Mouse (Mus musculus) limb, embryonic 14.5 days (tissue): ENCODE measurements at regions not wholly inside any gene's neighbourhood (a gene's known extent, or its start where the extent isn't known, plus 50 kb on each side); places are given as distances from the start of the nearest gene placed in this dataset.

Source experiments
- ATAC-seq: fragments of 200-750 bp; cut with Nextera tagmentation; 2 replicates; pipeline ENCODE4 v1.8.0; 2017; ENCODE audit warnings: low read depth, moderate number of reproducible peaks, moderate TSS enrichment; ENCODE audit not compliant: low FRiP score
- DNase-seq: peaks from one replicate; pipeline ENCODE4 v3.0.0-alpha.2; 2015; ENCODE audit warnings: low spot score
- H3K27ac ChIP-seq: fragments of 300-500 bp; sonication (generic); replicated peaks from 2 replicates; pipeline ENCODE4 v1.5.1; 2014; ENCODE audit warnings: low read depth, mild to moderate bottlenecking, low read length, moderate library complexity, mixed read lengths
- H3K27me3 ChIP-seq: fragments of 300-500 bp; sonication (generic); 2 replicates; pipeline ENCODE4 v1.6.1; 2014; ENCODE audit warnings: low read length, mixed read lengths; ENCODE audit not compliant: control insufficient read depth, insufficient read depth
- H3K36me3 ChIP-seq: fragments of 300-500 bp; sonication (generic); 2 replicates; pipeline ENCODE4 v1.6.1; 2014; ENCODE audit warnings: mild to moderate bottlenecking, low read length, moderate library complexity, mixed read lengths; ENCODE audit not compliant: control insufficient read depth, insufficient read depth
- H3K4me1 ChIP-seq: fragments of 300-500 bp; sonication (generic); 2 replicates; pipeline ENCODE4 v1.6.1; 2014; ENCODE audit warnings: antibody characterized with exemption, low read length, mixed read lengths; ENCODE audit not compliant: control insufficient read depth, insufficient read depth
- H3K4me2 ChIP-seq: fragments of 300-500 bp; sonication (generic); replicated peaks from 2 replicates; pipeline ENCODE4 v1.6.1; 2014; ENCODE audit warnings: low read depth, mild to moderate bottlenecking, low read length, moderate library complexity; ENCODE audit not compliant: severe bottlenecking
- H3K4me3 ChIP-seq: fragments of 300-500 bp; sonication (generic); replicated peaks from 2 replicates; pipeline ENCODE4 v1.5.1; 2014; ENCODE audit warnings: low read length
- H3K9ac ChIP-seq: fragments of 300-500 bp; sonication (generic); 2 replicates; pipeline ENCODE4 v1.6.1; 2014; ENCODE audit warnings: mild to moderate bottlenecking, low read depth, low read length, moderate library complexity; ENCODE audit not compliant: severe bottlenecking
- H3K9me3 ChIP-seq: fragments of 300-500 bp; sonication (generic); 2 replicates; pipeline ENCODE4 v1.6.1; 2016; ENCODE audit warnings: low read length; ENCODE audit not compliant: control insufficient read depth
- POLR2A ChIP-seq: fragments of 200-500 bp; IDR thresholded peaks from 2 replicates; pipeline ENCODE4 v1.8.0; 2012; ENCODE audit warnings: inconsistent platforms, mild to moderate bottlenecking, moderate library complexity, borderline replicate concordance; ENCODE audit not compliant: insufficient read depth, insufficient read length; ENCODE audit errors: extremely low read depth
- whole genome bisulfite sequencing: fragments of 180-500 bp; shearing (Covaris S2); extraction: QIAGEN DNeasy Blood & Tissue Kit; methylation state at CpG from one replicate; pipeline ENCODE4 v1.1.7; 2014; 5-methylcytosine and 5-hydroxymethylcytosine counted together

DNA sequence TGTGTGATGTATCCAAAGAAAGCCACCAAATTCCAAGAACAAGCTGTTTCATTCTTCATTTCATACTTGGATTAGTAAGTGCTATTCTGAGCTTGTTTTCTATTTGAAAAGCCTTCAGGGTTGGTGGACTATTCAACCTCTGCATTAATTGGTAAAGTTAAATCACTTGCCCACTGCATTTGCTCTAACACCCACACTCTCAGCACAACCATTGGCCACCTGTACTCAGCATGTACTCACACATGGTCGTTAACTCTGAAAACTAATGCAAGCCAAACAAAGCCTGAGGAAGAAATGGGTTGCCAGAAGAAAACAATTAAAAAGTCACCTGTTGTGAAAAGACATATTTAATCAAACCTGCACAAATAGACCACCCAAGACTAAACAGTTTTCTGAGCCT, 267.5 kb downstream of the Trim52 start:
- 11% methylated on average over 1 of the region's 1 CpGs for WGBS
- Histone ChIP-seq H3K4me3 (no peak overlapping the region), H3K9ac (no peak overlapping the region), H3K36me3 (no peaks in the 10 kb centered on the region), H3K27ac (no peak overlapping the region), H3K4me1 (no peaks in the 10 kb centered on the region), H3K27me3 (no peaks in the 10 kb centered on the region), H3K9me3 (no peaks in the 10 kb centered on the region), H3K4me2 (no peak overlapping the region)
- no peak for DNase-seq
- no peak for ATAC-seq
- TF ChIP-seq POLR2A = no peak

- no peak overlapping the region for H3K9ac ChIP-seq
- H3K4me2 ChIP-seq = no peak overlapping the region
- no peaks in the 10 kb centered on the region for H3K36me3 ChIP-seq
- 23% methylated on average over 4 of the region's 4 CpGs for WGBS
- no peak overlapping the region for H3K4me3 ChIP-seq
- DNase-seq (peak; percentile 48), ATAC-seq (peak; percentile 44)
- TF ChIP-seq POLR2A = no peak
- H3K4me1 ChIP-seq = 0 out of 2 replicates have a peak, but pooled peaks cover 2% of the 10 kb centered on the region
- no peaks in the 10 kb centered on the region for H3K9me3 ChIP-seq
- H3K27ac ChIP-seq = no peak overlapping the region
- H3K27me3 ChIP-seq = no peaks in the 10 kb centered on the region
Observed at GRCm38 (mm10) chr14:106379645-106380044, 273.6 kb downstream of the Trim52 start.

DNA sequence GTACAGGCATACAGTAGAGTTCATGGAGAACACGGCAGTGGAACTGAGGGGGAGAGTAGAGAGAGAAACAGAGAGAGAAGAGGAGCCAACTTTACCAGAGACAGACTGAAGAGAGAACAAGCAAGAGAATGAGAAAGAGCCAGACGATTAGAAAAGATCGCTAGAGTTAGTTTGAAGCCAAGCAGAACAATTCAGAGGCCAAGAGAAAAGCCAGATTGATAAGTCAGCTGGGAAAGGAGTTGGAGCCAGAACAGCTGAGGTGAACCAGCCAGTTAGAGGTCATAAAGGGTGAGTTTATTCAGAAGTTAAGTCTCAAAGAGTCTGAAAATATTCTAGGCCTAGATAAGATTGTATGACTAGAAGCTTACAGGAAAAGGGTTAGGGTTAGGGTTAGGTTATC, 281.7 kb downstream of the Trim52 start:
- no peak overlapping the region for H3K9ac ChIP-seq
- DNase-seq = no peak
- no peaks in the 10 kb centered on the region for H3K36me3 ChIP-seq
- H3K27ac ChIP-seq = no peak overlapping the region
- WGBS = 76% methylated on average over 3 of the region's 3 CpGs
- H3K4me3 ChIP-seq = no peak overlapping the region
- ATAC-seq = no peak
- H3K4me2 ChIP-seq = no peak overlapping the region
- no peaks in the 10 kb centered on the region for H3K4me1 ChIP-seq
- no peaks in the 10 kb centered on the region for H3K27me3 ChIP-seq
- H3K9me3 ChIP-seq = no peaks in the 10 kb centered on the region
- no peak for TF ChIP-seq POLR2A

GRCm38 (mm10) chr14:106390546-106390945, 284.5 kb downstream of the Trim52 start:
- Histone ChIP-seq H3K27me3 (no peaks in the 10 kb centered on the region), H3K9me3 (no peaks in the 10 kb centered on the region), H3K36me3 (no peaks in the 10 kb centered on the region), H3K9ac (no peak overlapping the region), H3K4me2 (no peak overlapping the region), H3K4me1 (no peaks in the 10 kb centered on the region), H3K4me3 (no peak overlapping the region), H3K27ac (no peak overlapping the region)
- WGBS = 80% methylated on average over 9 of the region's 9 CpGs
- peak; percentile 20 for DNase-seq
- no peak for ATAC-seq
- TF ChIP-seq POLR2A = no peak

DNA sequence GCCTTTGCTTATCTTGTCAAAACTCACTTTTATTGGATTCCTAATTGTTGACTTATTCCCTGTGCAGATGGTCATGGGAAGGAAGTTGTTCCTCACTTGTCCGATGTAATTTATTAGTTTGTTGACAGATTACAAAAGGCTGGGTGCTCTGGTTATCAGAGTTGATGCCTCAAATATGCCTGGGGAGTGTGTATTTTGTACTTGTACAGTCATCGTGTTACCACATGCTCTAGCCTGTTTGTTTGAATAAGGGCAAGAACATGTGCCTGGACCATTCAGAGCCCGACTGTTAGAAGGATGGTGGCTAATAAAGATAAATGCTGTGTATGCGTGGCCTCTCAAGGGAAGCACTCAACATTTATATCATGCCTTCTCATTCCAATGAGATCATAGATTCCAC, 288.0 kb downstream of the Trim52 start:
- no peak overlapping the region for H3K9ac ChIP-seq
- no peak overlapping the region for H3K27ac ChIP-seq
- WGBS = 65% methylated on average over 4 of the region's 4 CpGs
- no peak overlapping the region for H3K4me2 ChIP-seq
- no peak overlapping the region for H3K4me3 ChIP-seq
- ATAC-seq (no peak), DNase-seq (no peak)
- H3K27me3 ChIP-seq = no peaks in the 10 kb centered on the region
- no peaks in the 10 kb centered on the region for H3K9me3 ChIP-seq
- TF ChIP-seq POLR2A = no peak
- no peaks in the 10 kb centered on the region for H3K4me1 ChIP-seq
- no peaks in the 10 kb centered on the region for H3K36me3 ChIP-seq
